Mouse (Mus musculus) T-cell, adult 66 days (primary cell): Measurements from ENCODE around the gene Zfp146. TPM values are rescaled to one million over a fixed set of nuclear protein-coding genes. Genes with fewer than 3 reads are reported as not detected.

Source experiments
- total RNA-seq, 2 experiments: library from RNA; stranded (reverse); gene quantifications; 3 replicates in 1 of 2; 4 replicates in 1 of 2; pipeline ENCODE4 v1.2.4; 2023

The Zfp146 gene
- total RNA-seq, result 10 to 100 TPM; 53.4 to 56.2 TPM

GRCm38 (mm10) chr7:30169583-30170282 is at the start of gene Zfp146:
Gene Zfp146, minus strand, starts transcription at chr7:30169750.

DNA sequence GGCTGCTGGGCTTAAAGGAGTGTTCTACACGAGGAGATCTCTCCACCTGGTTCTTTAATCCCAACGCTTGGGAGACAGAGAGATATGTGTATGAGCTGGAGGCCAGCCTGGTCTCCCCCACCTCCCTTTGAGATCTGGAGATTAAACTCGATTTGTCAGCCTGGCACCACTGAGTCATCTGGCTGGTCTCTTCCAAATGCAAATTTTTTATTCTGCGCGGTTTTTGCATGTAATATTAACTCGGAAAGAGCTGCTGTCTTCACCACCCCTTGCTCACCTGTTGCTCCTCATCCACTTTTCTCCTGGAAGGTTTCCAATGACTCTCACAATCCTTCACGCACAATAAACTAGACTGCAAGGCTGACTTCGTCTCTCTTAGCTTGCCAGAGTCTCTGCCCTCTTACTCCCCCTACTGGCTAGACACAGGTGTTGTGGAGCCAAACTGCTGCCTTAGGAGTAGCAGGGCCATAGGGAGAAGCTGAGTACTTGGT is 29.0 kb upstream of the Zfp146 start, which contains the start of gene Capns1:
Gene Capns1 (minus strand): TSS at position 331 of the 491 bp plus-strand sequence.

DNA sequence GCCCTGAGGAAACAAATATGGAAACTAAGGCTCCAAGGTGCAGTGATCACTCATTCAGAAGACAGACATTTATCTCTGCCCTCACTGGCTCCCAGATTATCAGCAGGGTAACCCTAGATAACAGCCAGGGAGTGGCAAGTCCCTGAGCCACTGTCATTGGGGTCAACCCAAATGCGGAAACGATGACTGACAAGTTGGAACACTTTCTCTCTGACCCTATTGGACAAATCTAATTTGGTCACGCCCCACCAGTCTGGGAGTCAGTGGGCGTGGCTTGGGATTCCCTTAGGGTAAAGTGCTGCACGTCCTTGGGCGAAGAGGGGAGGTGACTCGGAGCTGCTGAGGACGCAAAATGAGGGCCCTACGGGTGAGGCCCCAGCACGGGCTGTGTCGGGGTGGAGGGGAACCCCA is 14.3 kb upstream of the Zfp146 start, which contains the start of gene Cox7a1:
Gene Cox7a1 (plus strand): TSS at position 266 of the 411 bp plus-strand sequence.

DNA sequence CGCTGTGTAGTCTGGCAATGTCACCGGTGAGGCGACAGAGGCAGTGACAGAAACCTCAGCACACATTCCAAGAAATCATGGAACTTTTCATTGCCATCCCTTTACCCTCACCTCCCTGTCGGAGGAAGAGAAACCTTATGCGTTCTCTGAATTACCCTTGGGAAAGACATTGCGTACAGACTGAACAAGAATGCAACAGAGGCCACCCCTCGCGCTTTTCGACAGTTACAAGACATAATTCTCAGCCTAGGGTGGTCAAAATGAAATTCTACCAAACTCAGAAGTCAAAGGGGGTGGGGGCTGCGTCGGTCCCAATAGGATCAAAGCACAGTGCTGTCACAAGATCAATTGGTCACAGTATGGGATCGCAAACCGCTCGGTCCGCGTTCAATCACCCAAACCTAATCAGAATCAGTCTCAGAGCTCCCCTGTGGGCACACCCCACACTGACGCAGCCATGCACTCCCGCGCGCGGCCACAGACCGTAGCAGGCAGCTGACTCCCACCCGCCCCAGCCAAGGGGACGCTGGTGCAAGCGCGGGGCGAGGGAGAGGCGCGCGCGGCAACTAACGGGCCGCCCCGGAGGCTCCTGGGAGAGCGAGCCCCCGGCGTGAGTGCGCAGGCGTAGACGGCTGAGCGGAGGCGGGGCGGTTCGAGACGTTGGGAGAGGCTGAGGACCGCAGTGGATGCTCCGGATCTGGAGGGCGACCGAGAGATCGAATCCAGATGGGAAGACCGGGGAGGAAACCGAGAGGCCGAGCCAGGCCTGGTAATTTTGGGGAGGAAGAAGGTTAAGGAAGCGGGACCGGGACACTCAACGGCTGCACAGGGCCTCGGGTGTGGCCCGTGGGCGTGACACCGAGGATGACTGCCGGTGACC is 48.0 kb downstream of the Zfp146 start, which contains the start of gene Zfp382:
Gene Zfp382 (plus strand): TSS at position 635 of the 880 bp plus-strand sequence.

Other genes with a start within 250 kb of the Zfp146 start
- gene Zfp74, start 215.7 kb downstream of the Zfp146 start, total RNA-seq, result 10 to 100 TPM; 12.8 to 14.0 TPM
- 10 to 100 TPM; 20.8 to 22.1 TPM for gene Zfp568, start 185.8 kb downstream of the Zfp146 start, total RNA-seq
- gene Zfp14, start 118.4 kb downstream of the Zfp146 start, total RNA-seq, result 1 to 10 TPM; 5.5 to 6.3 TPM
- 1 to 10 TPM; 5.5 to 7.1 TPM for gene Zfp82, start 96.8 kb downstream of the Zfp146 start, total RNA-seq
- gene Gm26920, start 79.3 kb downstream of the Zfp146 start, total RNA-seq, result not detected
- 10 to 100 TPM in 1 of 2 experiments, 1 to 10 TPM in 1; 7.1 to 10.5 TPM for gene Zfp566, start 79.2 kb downstream of the Zfp146 start, total RNA-seq
- gene Zfp260, start 75.0 kb downstream of the Zfp146 start, total RNA-seq, result 10 to 100 TPM; 50.5 to 60.3 TPM
- gene Zfp382, start 47.8 kb downstream of the Zfp146 start, total RNA-seq, result 10 to 100 TPM; 11.6 to 16.6 TPM
- 1 to 10 TPM in 1 of 2 experiments, not detected in 1; 1.8 TPM for gene Cox7a1, start 14.4 kb upstream of the Zfp146 start, total RNA-seq
- gene Capns1, start 29.1 kb upstream of the Zfp146 start, total RNA-seq, result 100 to 1,000 TPM; 155 to 167 TPM
- 10 to 100 TPM; 35.1 to 43.9 TPM for gene Polr2i, start 62.2 kb upstream of the Zfp146 start, total RNA-seq
- gene Tbcb, start 62.5 kb upstream of the Zfp146 start, total RNA-seq, result 10 to 100 TPM; 26.0 to 27.3 TPM
- not detected for gene Ovol3, start 66.0 kb upstream of the Zfp146 start, total RNA-seq
- 1 to 10 TPM in 1 of 2 experiments, under 1 TPM in 1; 0.44 to 1.3 TPM for gene Thap8, start 110.3 kb upstream of the Zfp146 start, total RNA-seq
- 1 to 10 TPM; 4.0 to 8.4 TPM for gene Wdr62, start 110.7 kb upstream of the Zfp146 start, total RNA-seq
- under 1 TPM; 0.64 to 0.65 TPM for gene Clip3, start 122.0 kb upstream of the Zfp146 start, total RNA-seq
- gene Alkbh6, start 139.0 kb upstream of the Zfp146 start, total RNA-seq, result 10 to 100 TPM; 39.8 to 42.3 TPM
- 1 to 10 TPM; 5.5 to 6.3 TPM for gene Syne4, start 145.1 kb upstream of the Zfp146 start, total RNA-seq
- gene E130208F15Rik, start 152.0 kb upstream of the Zfp146 start, total RNA-seq, result 1 to 10 TPM; 6.6 to 9.5 TPM
- 10 to 100 TPM in 1 of 2 experiments, 1 to 10 TPM in 1; 8.8 to 11.4 TPM for gene Sdhaf1, start 154.1 kb upstream of the Zfp146 start, total RNA-seq
- gene Lrfn3, start 193.0 kb upstream of the Zfp146 start, total RNA-seq, result not detected
- 10 to 100 TPM; 10.7 to 27.3 TPM for gene Tyrobp, start 244.0 kb upstream of the Zfp146 start, total RNA-seq